Mouse (Mus musculus) forebrain, embryonic 11.5 days (tissue): Measurements from ENCODE around the gene Trank1. TPM values are rescaled to one million over a fixed set of nuclear protein-coding genes. Genes with fewer than 3 reads are reported as not detected.

Source experiments
- ATAC-seq: fragments of 200-750 bp; cut with Nextera tagmentation; replicated peaks from 2 replicates; pipeline ENCODE4 v1.8.0; 2017; ENCODE audit warnings: moderate TSS enrichment; ENCODE audit not compliant: low FRiP score
- DNase-seq: peaks from one replicate; pipeline ENCODE4 v3.0.0-alpha.2; 2017; ENCODE audit warnings: low spot score
- H3K27ac ChIP-seq: fragments of 300-500 bp; sonication (generic); 2 replicates; pipeline ENCODE4 v1.5.1; 2014; ENCODE audit warnings: low read depth, low read length
- H3K27me3 ChIP-seq: fragments of 300-500 bp; sonication (generic); 2 replicates; pipeline ENCODE4 v1.6.1; 2014; ENCODE audit warnings: mild to moderate bottlenecking, low read length, mixed read lengths; ENCODE audit not compliant: control insufficient read depth, insufficient read depth
- H3K36me3 ChIP-seq: fragments of 300-500 bp; sonication (generic); 2 replicates; pipeline ENCODE4 v1.6.1; 2014; ENCODE audit warnings: mild to moderate bottlenecking, low read length, moderate library complexity, mixed read lengths; ENCODE audit not compliant: control insufficient read depth, insufficient read depth
- H3K4me1 ChIP-seq: fragments of 300-500 bp; sonication (generic); replicated peaks from 2 replicates; pipeline ENCODE4 v1.6.1; 2014; ENCODE audit warnings: low read length, mixed read lengths; ENCODE audit not compliant: control insufficient read depth, insufficient read depth
- H3K4me2 ChIP-seq: fragments of 300-500 bp; sonication (generic); 2 replicates; pipeline ENCODE4 v1.6.1; 2014; ENCODE audit warnings: low read depth, mild to moderate bottlenecking, low read length, moderate library complexity, mixed read lengths; ENCODE audit not compliant: severe bottlenecking
- H3K4me3 ChIP-seq: fragments of 300-500 bp; sonication (generic); 2 replicates; pipeline ENCODE4 v1.5.1; 2014; ENCODE audit warnings: low read depth, low read length
- H3K9ac ChIP-seq: fragments of 300-500 bp; sonication (generic); 2 replicates; pipeline ENCODE4 v1.6.1; 2014; ENCODE audit warnings: low read length
- H3K9me3 ChIP-seq: fragments of 300-500 bp; sonication (generic); 2 replicates; pipeline ENCODE4 v1.6.1; 2016; ENCODE audit warnings: low read length, mixed read lengths; ENCODE audit not compliant: control insufficient read depth
- WGBS: fragments of 180-500 bp; shearing (Covaris S2); extraction: QIAGEN DNeasy Blood & Tissue Kit; methylation state at CpG from one replicate; pipeline ENCODE4 v1.1.7; 2014; 5-methylcytosine and 5-hydroxymethylcytosine counted together
- polyA plus RNA-seq: library from polyadenylated mRNA; unstranded; fragments of >200 nt; fragmentation: Nextera tagmentation; extraction: Ambion mirVana; gene quantifications from 2 replicates; pipeline ENCODE4 v1.2.1, GENCODE M21; 2014

The Trank1 gene
- polyA plus RNA-seq, 1 experiment from 2014 or later: 0.92 TPM

GRCm38 (mm10) chr9:111273958-111274357 is 37.6 kb upstream of the Trank1 start:
- 91% methylated on average over 1 of the region's 1 CpGs for WGBS
- Histone ChIP-seq H3K27me3 (no peaks in the 10 kb centered on the region), H3K4me3 (no peak overlapping the region), H3K4me1 (peaks cover 10% of the 10 kb centered on the region; the same call in 1 of the 2 replicates), H3K4me2 (no peak overlapping the region), H3K9me3 (no peaks in the 10 kb centered on the region), H3K36me3 (no peaks in the 10 kb centered on the region; the same call in 1 of the 2 replicates), H3K27ac (no peak overlapping the region), H3K9ac (no peak overlapping the region)
- ATAC-seq: no peak
- DNase-seq: no peak

GRCm38 (mm10) chr9:111275156-111275555 is 36.4 kb upstream of the Trank1 start:
- DNase-seq (no peak), ATAC-seq (no peak)
- Histone ChIP-seq H3K4me1 (peaks cover 10% of the 10 kb centered on the region; the same call in 1 of the 2 replicates), H3K9ac (no peak overlapping the region), H3K9me3 (no peaks in the 10 kb centered on the region), H3K4me3 (0 out of 2 replicates have a peak overlapping the region, but pooled peaks have one; percentile 9), H3K4me2 (peak overlapping the region; percentile 33; the same call in 1 of the 2 replicates), H3K36me3 (no peaks in the 10 kb centered on the region; the same call in 1 of the 2 replicates), H3K27ac (no peak overlapping the region), H3K27me3 (no peaks in the 10 kb centered on the region)
- 73% methylated on average over 1 of the region's 1 CpGs for WGBS

- no peak overlapping the region for H3K4me3 ChIP-seq
- ATAC-seq: no peak
- no peak overlapping the region for H3K27ac ChIP-seq
- H3K36me3 ChIP-seq: no peaks in the 10 kb centered on the region
- no peaks in the 10 kb centered on the region for H3K27me3 ChIP-seq
- H3K9me3 ChIP-seq: no peaks in the 10 kb centered on the region
- H3K4me2 ChIP-seq: no peak overlapping the region
- no peak for DNase-seq
- H3K4me1 ChIP-seq: no peaks in the 10 kb centered on the region
- 33% methylated on average over 3 of the region's 3 CpGs for WGBS
- no peak overlapping the region for H3K9ac ChIP-seq
Observed at GRCm38 (mm10) chr9:111285061-111285460, 26.5 kb upstream of the Trank1 start.

- ATAC-seq: peak; percentile 40; the same call in 1 of the 2 replicates
- no peak overlapping the region for H3K27ac ChIP-seq
Observed at GRCm38 (mm10) chr9:111285676-111286075, 25.9 kb upstream of the Trank1 start.

GRCm38 (mm10) chr9:111286468-111286867 is 25.1 kb upstream of the Trank1 start:
- Histone ChIP-seq H3K27me3 (no peaks in the 10 kb centered on the region), H3K4me2 (no peak overlapping the region), H3K4me1 (no peaks in the 10 kb centered on the region), H3K4me3 (no peak overlapping the region), H3K36me3 (no peaks in the 10 kb centered on the region), H3K9ac (no peak overlapping the region), H3K9me3 (no peaks in the 10 kb centered on the region), H3K27ac (no peak overlapping the region)
- DNase-seq (no peak), ATAC-seq (no peak)
- 77% methylated on average over 2 of the region's 2 CpGs for WGBS

More at GRCm38 (mm10) chr9:111285676-111286075, 25.9 kb upstream of the Trank1 start:
- WGBS: 18% methylated on average over 5 of the region's 5 CpGs
- Histone ChIP-seq H3K4me2 (no peak overlapping the region), H3K4me3 (no peak overlapping the region), H3K36me3 (no peaks in the 10 kb centered on the region), H3K27me3 (no peaks in the 10 kb centered on the region), H3K4me1 (no peaks in the 10 kb centered on the region), H3K9me3 (no peaks in the 10 kb centered on the region), H3K9ac (no peak overlapping the region)
- DNase-seq: peak; percentile 57

GRCm38 (mm10) chr9:111287956-111288355 is 23.6 kb upstream of the Trank1 start:
- Histone ChIP-seq H3K4me1 (no peaks in the 10 kb centered on the region), H3K36me3 (no peaks in the 10 kb centered on the region), H3K4me3 (no peak overlapping the region), H3K9me3 (no peaks in the 10 kb centered on the region), H3K4me2 (no peak overlapping the region), H3K27me3 (no peaks in the 10 kb centered on the region), H3K27ac (no peak overlapping the region), H3K9ac (no peak overlapping the region)
- 90% methylated on average over 4 of the region's 4 CpGs for WGBS
- no peak for ATAC-seq
- DNase-seq: no peak

- no peaks in the 10 kb centered on the region for H3K4me1 ChIP-seq
- DNase-seq (no peak), ATAC-seq (peak; percentile 25)
- H3K4me2 ChIP-seq: no peak overlapping the region; the same call in 1 of the 2 replicates
- H3K9me3 ChIP-seq: no peaks in the 10 kb centered on the region
- H3K27me3 ChIP-seq: no peaks in the 10 kb centered on the region
- no peak overlapping the region for H3K9ac ChIP-seq
- H3K4me3 ChIP-seq: no peak overlapping the region
- H3K36me3 ChIP-seq: no peaks in the 10 kb centered on the region
- H3K27ac ChIP-seq: no peak overlapping the region
- 56% methylated on average over 9 of the region's 9 CpGs for WGBS
Observed at GRCm38 (mm10) chr9:111289294-111289831, 22.2 kb upstream of the Trank1 start.

GRCm38 (mm10) chr9:111289832-111290339 is 21.7 kb upstream of the Trank1 start:
- WGBS: 14% methylated on average over 21 of the region's 21 CpGs
- H3K4me3 ChIP-seq: no peak overlapping the region
- H3K27me3 ChIP-seq: no peaks in the 10 kb centered on the region
- H3K4me1 ChIP-seq: no peaks in the 10 kb centered on the region
- H3K4me2 ChIP-seq: no peak overlapping the region; the same call in 1 of the 2 replicates
- DNase-seq: peak; percentile 95
- H3K27ac ChIP-seq: no peak overlapping the region
- no peaks in the 10 kb centered on the region for H3K36me3 ChIP-seq
- no peak overlapping the region for H3K9ac ChIP-seq
- peak; percentile 77 for ATAC-seq
- H3K9me3 ChIP-seq: no peaks in the 10 kb centered on the region
